Mouse (Mus musculus): ENCODE measurements at regions not wholly inside any gene's neighbourhood (a gene's known extent, or its start where the extent isn't known, plus 50 kb on each side); places are given as distances from the start of the nearest gene placed in this dataset.
"Not testable (repeated sequence)": the region's sequence is repeated elsewhere in the genome, so short reads cannot be mapped to it uniquely, and the experiment has no call there.

DNA sequence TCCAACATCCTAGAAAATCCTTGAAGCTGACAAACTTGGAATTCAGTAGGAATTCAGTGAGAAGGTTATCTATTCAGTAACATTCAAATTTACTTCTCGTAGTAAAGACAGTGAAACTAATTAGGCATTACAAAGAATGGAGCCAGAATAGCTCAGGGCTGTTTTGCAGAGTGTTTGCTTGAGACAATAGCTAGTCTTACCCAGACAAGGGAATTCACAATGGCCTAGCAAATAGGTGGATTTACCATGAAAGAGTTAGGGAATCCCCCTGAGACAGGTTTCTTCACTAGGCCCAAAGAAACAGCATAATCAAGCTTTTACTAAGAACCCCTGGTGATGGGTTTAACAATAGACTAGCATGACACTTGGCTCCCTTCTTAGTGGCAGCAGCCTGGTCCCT is 699.2 kb upstream of the Dmd start:
- not testable (repeated sequence) for ATAC-seq (ENCODE audit: low TSS enrichment)

DNA sequence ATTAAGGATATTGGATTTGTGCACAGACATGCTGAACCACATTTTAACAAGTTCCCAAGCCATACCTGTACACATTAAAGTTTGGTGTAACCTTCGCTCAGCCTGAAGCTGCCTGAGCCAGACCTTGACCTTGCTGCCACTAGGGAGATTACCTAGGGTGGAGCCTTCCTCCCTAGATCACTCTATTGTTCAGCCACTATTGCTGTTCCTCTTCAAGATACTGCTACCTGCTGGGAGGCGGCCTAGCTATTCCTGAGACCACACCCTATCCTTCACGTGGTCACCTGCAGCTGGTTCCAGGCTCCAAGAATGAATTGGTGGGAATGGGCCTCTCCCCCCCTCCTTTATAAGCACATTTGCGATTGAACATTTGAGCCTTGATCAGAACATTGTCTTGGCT is 666.3 kb upstream of the Dmd start:
- ATAC-seq (ENCODE audit: low TSS enrichment) = not testable (repeated sequence)

DNA sequence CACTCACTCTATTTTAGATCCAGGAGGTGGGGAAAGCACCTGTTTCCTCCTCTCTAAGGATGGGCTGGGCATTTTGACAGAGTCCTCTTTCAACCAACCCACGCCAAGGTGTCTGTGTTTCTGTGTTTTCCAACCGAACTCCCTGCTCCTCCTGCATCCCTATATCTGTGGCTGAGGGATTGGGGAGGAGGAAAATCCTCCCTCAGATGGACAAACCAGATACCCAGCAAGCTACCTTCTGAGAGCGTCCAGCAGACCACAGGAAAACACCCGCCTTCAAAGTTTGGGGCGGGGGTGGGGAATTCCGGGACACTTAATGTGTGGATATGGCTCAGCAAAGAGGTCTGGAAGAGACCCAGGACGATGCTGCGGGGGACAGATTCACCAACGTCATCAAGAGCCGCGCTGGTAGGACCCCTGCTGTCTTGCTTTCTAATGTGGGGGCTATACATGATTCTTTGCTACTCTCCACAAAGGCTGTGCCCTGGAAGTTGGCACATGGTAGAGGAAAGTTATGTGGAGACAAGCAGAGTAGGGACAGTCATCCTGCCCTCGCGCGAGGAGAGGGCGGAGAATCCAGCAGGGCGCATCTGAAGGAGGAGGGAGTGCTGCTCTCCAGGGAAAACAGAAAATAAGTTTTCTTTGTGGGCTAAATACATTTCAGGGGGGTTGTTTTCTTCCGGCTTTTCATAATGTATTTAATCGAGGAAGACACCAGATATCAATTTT is 637.7 kb upstream of the Dmd start:
- peak; percentile 88 for ATAC-seq (ENCODE audit: low TSS enrichment)
